ENCODE assay signal across 8 mouse cellular contexts in the genomic region with DNA sequence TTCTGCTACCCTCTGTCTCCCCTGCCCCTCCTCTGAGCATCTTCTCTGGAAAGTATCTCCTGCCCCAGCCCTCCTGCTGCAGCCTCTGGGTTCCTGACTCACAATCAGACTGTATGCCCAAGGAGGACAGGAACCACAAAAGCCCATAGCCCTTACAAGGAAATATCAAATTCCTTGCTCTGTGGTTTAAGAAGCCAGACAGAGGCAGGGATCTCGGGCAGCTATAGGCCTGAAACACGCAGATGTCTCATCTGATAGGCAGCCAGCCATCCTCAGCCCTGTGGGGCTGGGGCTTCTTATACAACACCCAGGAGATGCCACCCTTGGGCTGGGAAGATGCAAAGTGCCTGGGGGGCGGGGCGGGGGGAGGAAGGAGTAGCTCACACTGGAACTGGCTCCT. TPM values are rescaled to one million over a fixed set of nuclear protein-coding genes. Genes with fewer than 3 reads are reported as not detected.
DNase-seq lines count a peak whose midpoint lies in the region; ATAC-seq lines count a peak whose summit lies in the region.

No protein-coding gene starts in this region.

- no peaks in the 10 kb centered on the region for H3K36me3 ChIP-seq in kidney, embryonic 16.5 days (ENCODE audit: insufficient read depth, low read length)
- H3K36me3 ChIP-seq in heart, embryonic 16.5 days (ENCODE audit: control insufficient read depth, insufficient read depth) = no peaks in the 10 kb centered on the region
- H3K36me3 ChIP-seq in midbrain, embryonic 13.5 days = no peaks in the 10 kb centered on the region

- WGBS in kidney, embryonic 16.5 days = 75% methylated on average over 4 of the region's 4 CpGs
- 76% methylated on average over 4 of the region's 4 CpGs for WGBS in heart, embryonic 16.5 days
- WGBS in midbrain, embryonic 13.5 days = 78% methylated on average over 4 of the region's 4 CpGs

- H3K4me2 ChIP-seq in kidney, embryonic 16.5 days (replicated peaks; ENCODE audit: low read depth, low read length) = peak overlapping the region; percentile 78
- 0 out of 2 replicates have a peak overlapping the region, but pooled peaks have one; percentile 92 for H3K4me2 ChIP-seq in heart, embryonic 16.5 days (ENCODE audit: low read depth, low read length)
- H3K4me2 ChIP-seq in midbrain, embryonic 13.5 days (replicated peaks) = peak overlapping the region; percentile 63

- H3K27me3 ChIP-seq in kidney, embryonic 16.5 days (ENCODE audit: insufficient read depth, low read length) = no peaks in the 10 kb centered on the region
- H3K27me3 ChIP-seq in heart, embryonic 16.5 days (ENCODE audit: control insufficient read depth, insufficient read depth, low read length) = no peaks in the 10 kb centered on the region
- H3K27me3 ChIP-seq in midbrain, embryonic 13.5 days = no peaks in the 10 kb centered on the region

- ATAC-seq in kidney, embryonic 16.5 days (ENCODE audit: low FRiP score, low TSS enrichment) = no peak
- no peak for ATAC-seq in heart, embryonic 16.5 days (replicated peaks; ENCODE audit: extremely low read depth, insufficient read depth, low FRiP score)
- ATAC-seq in midbrain, embryonic 13.5 days = no peak

- no peaks in the 10 kb centered on the region for H3K9me3 ChIP-seq in kidney, embryonic 16.5 days (ENCODE audit: low read length)
- H3K9me3 ChIP-seq in heart, embryonic 16.5 days (replicated peaks; ENCODE audit: control insufficient read depth, low read length) = no peaks in the 10 kb centered on the region
- H3K9me3 ChIP-seq in midbrain, embryonic 13.5 days = no peaks in the 10 kb centered on the region

- H3K9ac ChIP-seq in kidney, embryonic 16.5 days (replicated peaks; ENCODE audit: low read length) = peak overlapping the region; percentile 77
- peak overlapping the region; percentile 87 for H3K9ac ChIP-seq in heart, embryonic 16.5 days (ENCODE audit: low read length)
- no peak overlapping the region for H3K9ac ChIP-seq in midbrain, embryonic 13.5 days (replicated peaks)

- peak overlapping the region; percentile 64 for H3K4me3 ChIP-seq in kidney, embryonic 16.5 days (ENCODE audit: low read length)
- H3K4me3 ChIP-seq in heart, embryonic 16.5 days (ENCODE audit: low read length) = peak overlapping the region; percentile 67; the same call in 1 of the 2 replicates
- peak overlapping the region; percentile 48; the same call in 1 of the 2 replicates for H3K4me3 ChIP-seq in midbrain, embryonic 13.5 days (replicated peaks)

- no peak for DNase-seq in kidney, adult 9 months
- DNase-seq in brain, adult 2 months (ENCODE audit: low read depth, low spot score) = peak; percentile 33
- DNase-seq in adrenal gland, adult 18-20 months (ENCODE audit: low spot score in 2 of 2) = no peak
- no peak for DNase-seq in right cerebral cortex, postnatal 36 days (ENCODE audit: low spot score in 2 of 2)
- no peak for DNase-seq in embryo, embryonic 9.5 days (ENCODE audit: extremely low spot score)

- peaks cover 48% of the 10 kb centered on the region for H3K4me1 ChIP-seq in kidney, embryonic 16.5 days (ENCODE audit: insufficient read depth, low read length)
- H3K4me1 ChIP-seq in heart, embryonic 16.5 days (ENCODE audit: control insufficient read depth, insufficient read depth, low read length) = peaks cover 36% of the 10 kb centered on the region
- H3K4me1 ChIP-seq in midbrain, embryonic 13.5 days (replicated peaks) = peaks cover 47% of the 10 kb centered on the region

- H3K27ac ChIP-seq in kidney, embryonic 16.5 days (ENCODE audit: low read length) = peak overlapping the region; percentile 99
- H3K27ac ChIP-seq in heart, embryonic 16.5 days (ENCODE audit: low read length) = peak overlapping the region; percentile 99
- H3K27ac ChIP-seq in midbrain, embryonic 13.5 days = peak overlapping the region; percentile 100

RNA-seq across cellular contexts. Expression of gene Cstad, which starts 1.0 kb away (rescaled TPM):
- 1.5 and 2.5 TPM in 2 replicates for polyA plus RNA-seq in kidney, embryonic 16.5 days (2015; fragmentation: Nextera tagmentation; extraction: Ambion mirVana)
- 1.4 TPM in 2 replicates for polyA plus RNA-seq in heart, embryonic 16.5 days (2015; fragmentation: Nextera tagmentation; extraction: Ambion mirVana)
- 0.27 and 0.43 TPM in 2 replicates for polyA plus RNA-seq in midbrain, embryonic 13.5 days (2015; fragmentation: Nextera tagmentation; extraction: Ambion mirVana)
- total RNA-seq in adrenal gland, adult 18-20 months (2021) = under 1 TPM in 1 of 2 experiments, not detected in 1; 0.51 TPM
